Mouse (Mus musculus) ovary, adult 18-20 months (tissue): ENCODE measurements around the gene Dhodh.

Experiments used
- DNase-seq: peaks from one replicate; pipeline ENCODE4 v3.0.0; 2022; ENCODE audit warnings: low spot score, mixed read lengths

Dhodh gene

DNA sequence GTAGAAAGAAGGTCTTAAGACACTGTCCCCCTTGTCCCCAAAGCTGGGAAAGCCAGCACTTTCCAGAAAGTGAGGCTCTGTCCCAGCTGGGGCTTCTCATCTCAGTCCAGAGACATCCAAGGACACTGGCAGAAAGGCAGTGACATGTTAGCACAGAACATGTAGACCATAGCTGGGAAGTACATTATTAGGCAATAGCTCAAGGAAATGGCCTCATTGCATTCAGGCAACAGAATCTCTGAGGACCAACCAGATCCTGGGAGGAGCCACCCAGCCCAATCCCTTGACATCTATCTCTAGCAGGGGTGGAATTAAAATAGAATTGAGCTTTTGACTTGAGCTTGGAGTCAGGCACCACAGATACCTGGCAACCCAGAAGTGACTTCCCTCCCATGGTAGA, 22.8 kb downstream of the Dhodh start:
- DNase-seq = no peak

DNA sequence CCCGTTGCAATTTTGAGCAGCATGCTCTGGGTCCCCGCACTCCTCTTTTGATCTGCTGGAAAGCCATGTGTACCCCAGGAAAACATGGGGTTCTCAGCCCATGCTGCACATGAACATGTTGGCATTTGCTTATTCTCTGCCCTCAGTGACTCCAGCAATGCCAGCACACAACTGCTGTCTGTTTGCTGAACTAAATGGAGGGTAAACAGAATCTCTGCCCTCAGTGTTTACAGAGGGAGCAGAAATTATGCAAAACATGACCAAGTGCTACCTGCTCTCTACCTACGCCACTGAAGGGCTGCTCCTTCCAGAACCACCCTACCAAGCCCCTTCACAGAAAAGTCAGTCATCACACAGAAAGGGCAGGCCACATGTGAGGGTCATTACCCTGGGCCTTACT, 23.6 kb downstream of the Dhodh start:
- DNase-seq = no peak

GRCm38 (mm10) chr8:109584293-109584692, 24.2 kb downstream of the Dhodh start:
- no peak for DNase-seq

DNA sequence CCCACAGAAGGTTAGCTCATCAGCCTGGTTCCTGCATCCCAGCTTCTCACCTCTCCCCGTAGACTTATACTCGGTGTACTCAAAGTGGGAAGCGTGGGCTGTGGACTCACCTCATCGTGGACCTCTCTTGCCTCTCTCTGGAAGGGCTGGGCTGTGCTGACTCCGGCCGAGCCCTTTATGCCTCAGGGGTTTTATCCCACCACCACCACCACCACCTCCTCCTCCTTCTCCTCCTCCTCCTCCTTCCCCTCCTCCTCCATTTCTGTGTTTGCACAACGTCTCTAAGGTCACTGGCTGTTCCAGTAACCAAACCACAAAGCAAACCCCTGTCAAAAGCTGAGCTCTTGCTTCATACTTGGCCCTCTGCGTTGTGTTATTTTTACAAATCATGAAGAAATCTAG, 29.6 kb downstream of the Dhodh start, which contains the start of gene Hp:
Gene Hp, minus strand, starts transcription at position 273 of the 402 bp plus-strand sequence.
- DNase-seq = no peak

- DNase-seq = no peak
These were observed 32.2 kb downstream of the Dhodh start for GRCm38 (mm10) chr8:109576311-109576710.

GRCm38 (mm10) chr8:109571139-109571538, 37.3 kb downstream of the Dhodh start:
- no peak for DNase-seq

- peak; percentile 99 for DNase-seq
These were observed 42.8 kb downstream of the Dhodh start, which contains the start of the genes Dhx38 and Txnl4b for GRCm38 (mm10) chr8:109565498-109566333. Gene Dhx38 (minus strand): TSS chr8:109565861. Gene Txnl4b (plus strand): TSS chr8:109565892.

DNA sequence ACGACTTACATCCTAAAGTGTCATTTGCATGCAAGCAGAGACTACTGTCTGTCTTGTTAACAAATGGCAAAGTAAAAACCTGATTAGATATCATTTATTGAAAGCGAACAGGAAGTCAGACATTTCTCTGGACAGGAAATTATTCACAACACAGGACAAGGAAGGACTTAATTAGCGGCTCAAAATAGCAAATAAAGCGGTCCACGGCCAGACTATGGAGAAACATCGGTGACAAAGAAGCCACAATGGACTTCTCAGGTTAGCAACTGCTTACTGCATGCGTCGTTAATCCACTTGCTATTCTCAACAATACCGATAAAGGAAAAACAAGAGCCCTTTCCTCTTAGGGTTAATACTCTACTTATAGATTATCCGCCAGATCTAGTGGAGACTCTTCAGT, 43.7 kb downstream of the Dhodh start:
- DNase-seq = no peak

DNA sequence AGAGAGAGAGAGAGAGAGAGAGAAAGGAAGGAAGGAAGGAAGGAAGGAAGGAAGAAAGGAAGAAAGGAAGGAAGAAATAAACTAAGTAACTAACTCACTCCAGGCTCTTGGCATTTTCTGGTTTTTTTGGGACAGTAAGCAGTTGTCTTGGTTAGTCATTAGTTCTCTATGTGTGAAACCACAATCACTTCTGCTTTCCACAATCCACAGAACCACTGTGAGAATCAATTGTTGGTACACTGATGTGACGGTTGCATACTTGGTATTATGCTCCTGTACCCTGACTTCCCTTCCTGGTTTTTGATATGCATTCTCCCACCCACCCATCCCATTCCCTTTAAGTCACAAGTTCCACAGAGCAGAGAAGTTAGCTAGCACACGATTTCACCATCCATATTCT, 44.6 kb downstream of the Dhodh start:
- no peak for DNase-seq

- DNase-seq = no peak
These were observed 56.8 kb downstream of the Dhodh start for GRCm38 (mm10) chr8:109551663-109552062.

- DNase-seq = no peak
These were observed 64.4 kb downstream of the Dhodh start for GRCm38 (mm10) chr8:109544049-109544448.

DNA sequence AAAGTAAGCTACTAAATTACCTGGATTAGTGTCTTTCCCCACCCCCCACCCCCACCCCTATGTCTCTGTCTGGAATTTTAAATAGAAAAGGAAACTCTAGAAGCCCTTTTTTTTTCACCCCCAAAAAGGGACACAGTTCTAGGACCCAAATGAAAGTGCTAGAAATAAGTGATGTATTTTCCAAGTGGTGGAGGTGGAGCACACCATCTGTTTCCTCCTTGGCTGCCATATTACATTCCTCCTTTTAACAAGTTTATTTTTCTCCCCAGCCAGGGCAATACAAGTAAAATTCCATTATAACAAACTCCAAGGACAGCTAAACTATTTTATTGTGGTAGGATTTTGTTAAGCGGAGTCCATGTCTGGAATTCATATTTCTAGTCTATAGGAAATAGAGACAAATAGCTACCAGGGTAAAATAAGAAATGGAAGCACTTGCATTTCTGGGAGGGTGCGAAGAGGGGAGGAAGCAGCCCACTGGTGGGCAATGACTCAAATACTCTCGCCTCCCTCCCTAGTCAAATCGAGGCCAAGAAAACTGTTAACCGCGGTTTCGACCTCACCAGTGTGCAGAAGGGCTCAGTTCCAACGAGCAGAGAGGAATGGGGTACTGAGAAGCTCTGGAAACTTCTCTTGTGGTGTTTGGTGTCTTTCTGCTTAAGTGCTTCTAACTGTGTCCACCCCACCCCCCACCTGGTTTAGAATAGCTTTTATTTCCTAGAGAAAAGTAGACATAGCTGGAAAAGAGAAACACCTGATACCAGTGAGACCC, 65.5 kb downstream of the Dhodh start:
- DNase-seq = no peak

GRCm38 (mm10) chr8:109542165-109542564, 66.3 kb downstream of the Dhodh start:
- DNase-seq = no peak
